Mouse (Mus musculus): Measurements from ENCODE around the gene Pxdn.

DNA sequence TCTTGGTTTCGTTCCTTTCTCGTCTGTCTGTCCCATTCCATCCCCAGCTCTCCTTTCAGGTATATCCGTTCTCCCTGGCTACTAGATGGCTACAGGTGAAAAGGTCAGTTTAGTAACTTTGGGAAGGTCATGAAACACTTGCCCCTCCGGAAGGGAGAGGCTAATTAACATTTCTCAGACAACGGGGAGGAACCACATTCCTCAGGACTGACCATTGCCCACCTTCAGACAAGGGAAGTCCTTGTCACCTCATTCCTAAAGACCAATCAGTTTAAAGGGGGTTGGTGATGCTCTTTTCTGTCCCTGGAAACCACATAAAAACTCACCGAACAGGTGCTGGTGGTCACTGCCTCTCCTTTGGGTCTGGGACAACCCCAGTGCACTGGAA is 124.7 kb downstream of the Pxdn start:
- no peak for TF ChIP-seq POLR2A (IDR thresholded peaks at IDR 0.05; ENCODE audit: insufficient read length, low read depth)
- no peak for TF ChIP-seq CEBPB (IDR thresholded peaks at IDR 0.05; ENCODE audit: insufficient read depth, poor library complexity, severe bottlenecking)
- TF ChIP-seq MAX (IDR thresholded peaks at IDR 0.05; ENCODE audit: low read depth), result no peak
- TF ChIP-seq USF1 (IDR thresholded peaks at IDR 0.05; ENCODE audit: low read depth), result no peak
- TF ChIP-seq MYOD1 (IDR thresholded peaks at IDR 0.05; ENCODE audit: control insufficient read depth in 1 of 3, insufficient read length in 2 of 3, low read depth in 2 of 3), result no peak
- TF ChIP-seq E2F4 (IDR thresholded peaks at IDR 0.05; ENCODE audit: insufficient read depth), result no peak
- TF ChIP-seq REST (IDR thresholded peaks at IDR 0.05; ENCODE audit: insufficient read depth, insufficient read length), result no peak
- TF ChIP-seq MYOG (IDR thresholded peaks at IDR 0.05; ENCODE audit: control insufficient read depth in 1 of 3, insufficient read depth in 1 of 3, insufficient read length in 2 of 3, low read depth in 2 of 3), result no peak

All from myocyte (in vitro differentiated cells).